Mouse (Mus musculus) c-Kit-positive CD71-positive TER-119-positive erythroid progenitor cells, embryonic 14.5 days (primary cell): ENCODE measurements around the gene Sestd1.

Source experiments
- DNase-seq: peaks from one replicate; pipeline ENCODE4 v3.0.0-alpha.2; 2013; ENCODE audit warnings: low spot score

Sestd1 gene

GRCm38 (mm10) chr2:77206951-77207350 is 73.4 kb downstream of the Sestd1 start:
- DNase-seq, result no peak

- DNase-seq, result peak; percentile 27
Measured at GRCm38 (mm10) chr2:77203916-77204315, 76.5 kb downstream of the Sestd1 start.

GRCm38 (mm10) chr2:77201900-77202299 is 78.5 kb downstream of the Sestd1 start:
- no peak for DNase-seq

GRCm38 (mm10) chr2:77200958-77201614 is 79.3 kb downstream of the Sestd1 start:
- DNase-seq, result peak; percentile 49

- DNase-seq, result no peak
Measured at GRCm38 (mm10) chr2:77200379-77200778, 80.0 kb downstream of the Sestd1 start.

- DNase-seq, result no peak
Measured at GRCm38 (mm10) chr2:77198246-77198645, 82.1 kb downstream of the Sestd1 start.

GRCm38 (mm10) chr2:77196819-77197218 is 83.6 kb downstream of the Sestd1 start:
- DNase-seq, result no peak

GRCm38 (mm10) chr2:77195056-77195455 is 85.3 kb downstream of the Sestd1 start:
- DNase-seq, result no peak

GRCm38 (mm10) chr2:77191811-77192210 is 88.6 kb downstream of the Sestd1 start:
- no peak for DNase-seq

GRCm38 (mm10) chr2:77190891-77191290 is 89.5 kb downstream of the Sestd1 start:
- no peak for DNase-seq

- no peak for DNase-seq
Measured at GRCm38 (mm10) chr2:77190301-77190700, 90.1 kb downstream of the Sestd1 start.

- DNase-seq, result no peak
Measured at GRCm38 (mm10) chr2:77189671-77190070, 90.7 kb downstream of the Sestd1 start.

- DNase-seq, result no peak
Measured at GRCm38 (mm10) chr2:77187501-77187900, 92.9 kb downstream of the Sestd1 start.

- no peak for DNase-seq
Measured at GRCm38 (mm10) chr2:77186912-77187311, 93.5 kb downstream of the Sestd1 start.

- no peak for DNase-seq
Measured at GRCm38 (mm10) chr2:77184049-77184571, 96.3 kb downstream of the Sestd1 start.

- DNase-seq, result no peak
Measured at GRCm38 (mm10) chr2:77183646-77184045, 96.7 kb downstream of the Sestd1 start.

GRCm38 (mm10) chr2:77182996-77183380 is 97.4 kb downstream of the Sestd1 start:
- no peak for DNase-seq

GRCm38 (mm10) chr2:77182271-77182995 is 98.0 kb downstream of the Sestd1 start:
- no peak for DNase-seq

- peak; percentile 68 for DNase-seq
Measured at GRCm38 (mm10) chr2:77177472-77177871, 102.9 kb downstream of the Sestd1 start.

GRCm38 (mm10) chr2:77176413-77176812 is 104.0 kb downstream of the Sestd1 start:
- peak; percentile 78 for DNase-seq

- no peak for DNase-seq
Measured at GRCm38 (mm10) chr2:77175411-77175810, 105.0 kb downstream of the Sestd1 start.

- no peak for DNase-seq
Measured at GRCm38 (mm10) chr2:77174313-77174712, 106.1 kb downstream of the Sestd1 start.

GRCm38 (mm10) chr2:77173821-77174220 is 106.6 kb downstream of the Sestd1 start:
- no peak for DNase-seq
